Mouse (Mus musculus): Measurements from ENCODE around the gene Syt5. TPM values are rescaled to one million over a fixed set of nuclear protein-coding genes. Genes with fewer than 3 reads are reported as not detected.
A peak's percentile ranks its signal among the peaks of the same experiment; 100 is the strongest.

The Syt5 gene
- polyA plus RNA-seq, 1 experiment = 0.22 TPM

DNA sequence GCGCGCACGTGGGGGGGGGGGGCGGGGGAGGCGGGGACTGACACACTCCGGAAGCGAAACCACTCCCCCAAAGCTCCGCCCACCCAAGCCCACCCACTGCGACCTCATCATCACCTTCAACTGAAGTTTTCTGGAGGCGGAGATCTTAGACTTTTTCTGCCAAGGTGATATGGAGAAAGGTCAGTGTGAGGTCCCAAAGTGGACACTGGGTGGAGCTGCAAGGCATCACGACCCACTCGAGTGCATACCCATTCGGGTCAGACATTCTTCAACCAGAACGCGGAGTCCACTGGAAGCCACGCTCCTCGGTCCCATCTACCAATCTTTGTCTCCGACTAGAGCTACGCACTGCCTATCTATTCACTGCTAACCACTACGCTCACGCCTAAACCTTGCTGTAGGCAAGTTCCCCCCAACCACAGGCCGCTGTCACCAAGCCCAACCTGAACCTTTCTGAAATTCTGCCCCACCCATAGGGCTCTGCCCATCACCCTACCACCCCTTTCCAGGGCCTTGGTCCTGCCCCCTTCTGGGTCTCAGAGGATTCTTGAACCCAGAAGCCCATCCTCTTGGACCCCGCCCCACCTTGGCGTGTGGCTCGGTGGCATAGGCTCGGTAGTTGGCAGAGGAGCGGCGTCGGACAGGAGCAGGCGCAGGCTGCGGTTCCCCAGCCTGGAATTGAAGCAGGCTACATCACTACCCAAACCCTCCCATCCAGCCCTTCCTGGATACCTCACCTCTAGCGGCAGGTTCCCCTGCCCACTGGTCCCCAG is 25.9 kb downstream of the Syt5 start:
- TF ChIP-seq REST (IDR thresholded peaks at IDR 0.05; ENCODE audit: insufficient read depth, insufficient read length) (no peak), SRF (IDR thresholded peaks at IDR 0.05; ENCODE audit: control insufficient read depth, insufficient read length, low read depth) (no peak), MAX (IDR thresholded peaks at IDR 0.05; ENCODE audit: low read depth) (no peak), MYOG (IDR thresholded peaks at IDR 0.05; ENCODE audit: control insufficient read depth in 1 of 3, insufficient read depth in 1 of 3, insufficient read length in 2 of 3, low read depth in 2 of 3) (no peak), TCF3 (IDR thresholded peaks at IDR 0.05; ENCODE audit: insufficient read length, low read depth) (no peak)
- Histone ChIP-seq H3K4me2 (ENCODE audit: low read depth) (no peak overlapping the region), H3K36me3 (ENCODE audit: control insufficient read depth, insufficient read depth) (no peaks in the 10 kb centered on the region), H3K27me3 (ENCODE audit: control insufficient read depth, insufficient read depth, insufficient read length) (no peaks in the 10 kb centered on the region), H3ac (ENCODE audit: control insufficient read depth, insufficient read length) (no peak overlapping the region), H3K4me3 (no peak overlapping the region), H3K79me2 (ENCODE audit: control insufficient read depth, insufficient read depth) (no peaks in the 10 kb centered on the region)

DNA sequence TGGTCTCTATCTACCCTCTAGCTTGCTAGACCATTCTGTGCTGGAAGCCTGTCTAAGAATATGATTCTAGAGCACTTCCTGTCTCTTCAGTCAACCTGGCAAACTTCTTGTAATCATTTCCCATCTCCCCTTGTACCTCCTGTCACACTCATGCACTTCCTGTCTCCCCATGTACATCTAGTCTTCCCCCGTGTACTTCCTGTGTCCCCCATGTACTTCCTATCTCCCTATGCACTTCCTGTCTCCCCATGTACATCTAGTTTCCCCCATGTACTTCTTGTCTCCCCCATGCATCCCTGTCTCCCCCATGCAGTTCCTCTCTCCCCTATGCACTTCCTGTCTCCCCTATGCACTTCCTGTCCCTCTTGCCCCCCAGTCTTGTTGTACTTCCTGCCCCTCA is 28.9 kb downstream of the Syt5 start:
- H3ac ChIP-seq (ENCODE audit: control insufficient read depth, insufficient read length) = no peak overlapping the region
- H3K79me2 ChIP-seq (ENCODE audit: control insufficient read depth, insufficient read depth) = no peaks in the 10 kb centered on the region
- no peak for TF ChIP-seq SRF (IDR thresholded peaks at IDR 0.05; ENCODE audit: control insufficient read depth, insufficient read length, low read depth)
- no peak for TF ChIP-seq POLR2A (IDR thresholded peaks at IDR 0.05; ENCODE audit: insufficient read length, low read depth)
- no peak for TF ChIP-seq E2F4 (IDR thresholded peaks at IDR 0.05; ENCODE audit: insufficient read depth)
- TF ChIP-seq TCF3 (IDR thresholded peaks at IDR 0.05; ENCODE audit: insufficient read length, low read depth) = no peak
- no peaks in the 10 kb centered on the region for H3K36me3 ChIP-seq (ENCODE audit: control insufficient read depth, insufficient read depth)
- no peak overlapping the region for H3K4me3 ChIP-seq
- H3K27me3 ChIP-seq (ENCODE audit: control insufficient read depth, insufficient read depth, insufficient read length) = no peaks in the 10 kb centered on the region
- H3K4me2 ChIP-seq (ENCODE audit: low read depth) = no peak overlapping the region

DNA sequence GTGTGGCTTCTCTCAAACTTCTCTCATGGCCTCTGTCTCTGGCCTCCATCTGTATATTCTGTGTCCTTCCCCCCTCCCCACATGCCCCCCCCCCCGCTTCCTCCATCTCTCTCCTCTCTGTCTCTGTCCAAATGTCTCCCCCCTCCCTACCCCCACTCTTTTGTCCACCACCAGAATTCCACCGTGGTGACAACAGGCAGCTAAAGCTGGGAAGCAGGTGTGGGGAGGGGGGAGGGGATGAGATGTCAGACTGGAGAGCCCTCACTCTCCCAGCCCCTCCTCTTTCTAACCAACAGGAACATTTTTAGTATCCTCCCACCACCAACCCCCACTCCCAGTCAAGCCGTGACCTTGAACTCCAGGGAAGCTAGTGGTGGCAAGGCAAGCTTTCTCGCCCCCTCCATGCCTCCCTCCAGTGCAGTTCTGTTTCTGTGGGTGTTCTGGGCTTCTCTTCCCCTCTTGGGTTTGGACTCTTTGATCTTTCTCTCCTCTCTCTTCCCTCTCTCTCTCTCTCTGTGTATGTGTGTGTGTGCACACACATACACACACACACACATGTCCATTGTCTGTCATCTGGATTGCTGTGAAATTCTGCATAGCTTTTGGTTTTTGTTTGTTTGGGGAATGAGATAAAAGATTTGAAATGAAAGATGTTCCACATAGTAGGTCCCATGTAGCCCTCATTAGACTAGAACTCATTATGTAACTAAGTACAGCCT is 30.9 kb downstream of the Syt5 start, which contains the start of gene Tnnt1:
Tnnt1 (minus strand) TSS at position 51 of the 719 bp plus-strand sequence.
- TF ChIP-seq E2F4 (IDR thresholded peaks at IDR 0.05; ENCODE audit: insufficient read depth) (no peak), POLR2A (IDR thresholded peaks at IDR 0.05; ENCODE audit: insufficient read length, low read depth) (no peak), REST (IDR thresholded peaks at IDR 0.05; ENCODE audit: insufficient read depth, insufficient read length) (no peak), MYOD1 (IDR thresholded peaks at IDR 0.05; ENCODE audit: control insufficient read depth in 1 of 3, insufficient read length in 2 of 3, low read depth in 2 of 3) (peak; percentile 96 to 99 (median 97)), TCF12 (IDR thresholded peaks at IDR 0.05; ENCODE audit: insufficient read depth, poor library complexity, severe bottlenecking) (peak; percentile 92), MYOG (IDR thresholded peaks at IDR 0.05; ENCODE audit: control insufficient read depth in 1 of 3, insufficient read depth in 1 of 3, insufficient read length in 2 of 3, low read depth in 2 of 3) (peak; percentile 65 to 95 (median 77)), CEBPB (IDR thresholded peaks at IDR 0.05; ENCODE audit: insufficient read depth, poor library complexity, severe bottlenecking) (no peak), TCF3 (IDR thresholded peaks at IDR 0.05; ENCODE audit: insufficient read length, low read depth) (peak; percentile 72)
- H3K4me3 ChIP-seq = peak within 1 kb of the TSS; percentile 36
- H3K4me2 ChIP-seq (ENCODE audit: low read depth) = peak within 1 kb of the TSS; percentile 66
- no peaks in the 10 kb centered on the region for H3K27me3 ChIP-seq (ENCODE audit: control insufficient read depth, insufficient read depth, insufficient read length)
- peaks cover 3% of the 10 kb centered on the region for H3K36me3 ChIP-seq (ENCODE audit: control insufficient read depth, insufficient read depth)
- H3ac ChIP-seq (ENCODE audit: control insufficient read depth, insufficient read length) = no peak within 1 kb of the TSS
- H3K79me2 ChIP-seq (ENCODE audit: control insufficient read depth, insufficient read depth) = no peaks in the 10 kb centered on the region

DNA sequence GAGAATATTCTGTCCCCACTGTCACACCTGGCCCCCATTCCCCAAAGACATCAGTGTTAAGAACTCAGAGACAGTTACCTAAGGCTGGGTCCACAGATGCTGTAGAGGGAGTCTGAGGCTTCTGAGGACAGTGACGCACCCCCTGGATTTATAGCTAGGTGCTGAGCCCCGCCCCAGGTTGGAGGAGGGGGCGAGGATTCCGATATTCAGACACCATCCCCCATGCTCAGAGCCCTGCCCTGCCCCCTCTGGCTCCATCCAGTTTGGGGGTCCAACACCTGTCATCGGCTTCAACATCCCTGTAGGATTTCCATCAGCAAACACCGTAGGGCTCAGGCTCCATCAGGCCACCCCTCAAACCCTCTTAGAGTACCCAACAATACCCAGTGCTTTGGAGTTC is 31.5 kb downstream of the Syt5 start:
- Histone ChIP-seq H3ac (ENCODE audit: control insufficient read depth, insufficient read length) (no peak overlapping the region), H3K4me2 (ENCODE audit: low read depth) (peak overlapping the region; percentile 63), H3K4me3 (peak overlapping the region; percentile 36), H3K36me3 (ENCODE audit: control insufficient read depth, insufficient read depth) (peaks cover 3% of the 10 kb centered on the region), H3K27me3 (ENCODE audit: control insufficient read depth, insufficient read depth, insufficient read length) (no peaks in the 10 kb centered on the region), H3K79me2 (ENCODE audit: control insufficient read depth, insufficient read depth) (no peaks in the 10 kb centered on the region)
- TF ChIP-seq TCF3 (IDR thresholded peaks at IDR 0.05; ENCODE audit: insufficient read length, low read depth) = no peak
- no peak for TF ChIP-seq REST (IDR thresholded peaks at IDR 0.05; ENCODE audit: insufficient read depth, insufficient read length)
- no peak for TF ChIP-seq E2F4 (IDR thresholded peaks at IDR 0.05; ENCODE audit: insufficient read depth)
- TF ChIP-seq USF1 (IDR thresholded peaks at IDR 0.05; ENCODE audit: low read depth) = no peak
- TF ChIP-seq TCF12 (IDR thresholded peaks at IDR 0.05; ENCODE audit: insufficient read depth, poor library complexity, severe bottlenecking) = no peak
- TF ChIP-seq MYOD1 (IDR thresholded peaks at IDR 0.05; ENCODE audit: control insufficient read depth in 1 of 3, insufficient read length in 2 of 3, low read depth in 2 of 3) = peak in 2 of 3 experiments; percentile 53 to 56
- peak; percentile 69 for TF ChIP-seq POLR2A (IDR thresholded peaks at IDR 0.05; ENCODE audit: insufficient read length, low read depth)
- TF ChIP-seq SRF (IDR thresholded peaks at IDR 0.05; ENCODE audit: control insufficient read depth, insufficient read length, low read depth) = no peak
- no peak for TF ChIP-seq MAX (IDR thresholded peaks at IDR 0.05; ENCODE audit: low read depth)
- TF ChIP-seq CEBPB (IDR thresholded peaks at IDR 0.05; ENCODE audit: insufficient read depth, poor library complexity, severe bottlenecking) = no peak
- peak; percentile 69 for TF ChIP-seq POLR2AphosphoS2 (IDR thresholded peaks at IDR 0.05; ENCODE audit: insufficient read length, low read depth)
- peak in 2 of 3 experiments; percentile 35 to 43 for TF ChIP-seq MYOG (IDR thresholded peaks at IDR 0.05; ENCODE audit: control insufficient read depth in 1 of 3, insufficient read depth in 1 of 3, insufficient read length in 2 of 3, low read depth in 2 of 3)
